Mouse (Mus musculus): Measurements from ENCODE around the gene Tnfrsf19.

Gene Tnfrsf19

GRCm38 (mm10) chr14:61046091-61046681, at the start of gene Tnfrsf19:
TSS of gene Tnfrsf19 (minus strand) at chr14:61046490.
- peak; percentile 92 for DNase-seq (ENCODE audit: low spot score)

- DNase-seq (ENCODE audit: low spot score) = no peak
These were observed 45.8 kb upstream of the Tnfrsf19 start for GRCm38 (mm10) chr14:61092073-61092472.

DNA sequence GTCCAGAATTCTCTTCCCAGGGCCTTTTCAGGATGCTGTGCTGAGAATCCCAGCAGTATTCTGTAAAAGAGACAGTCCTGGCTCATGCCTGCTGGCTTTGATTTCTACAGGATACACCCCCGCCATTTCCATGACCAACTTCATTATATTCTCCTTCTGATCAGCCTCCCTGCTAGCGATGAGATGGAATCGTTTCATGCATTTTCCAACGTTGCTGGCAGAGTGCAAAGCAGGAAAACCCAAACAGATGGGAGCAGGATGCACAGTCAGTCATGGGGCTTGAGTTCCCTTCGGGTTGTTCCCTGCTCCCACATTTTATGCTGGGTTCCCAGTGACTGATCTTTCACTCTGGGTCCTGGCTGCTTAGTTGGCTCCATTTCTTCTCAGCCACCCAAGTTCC, 44.7 kb upstream of the Tnfrsf19 start:
- no peak for DNase-seq (ENCODE audit: low spot score)

GRCm38 (mm10) chr14:61088187-61088586, 41.9 kb upstream of the Tnfrsf19 start:
- DNase-seq (ENCODE audit: low spot score) = no peak

- DNase-seq (ENCODE audit: low spot score) = peak; percentile 70
These were observed 39.0 kb upstream of the Tnfrsf19 start for GRCm38 (mm10) chr14:61085325-61085724.

- DNase-seq (ENCODE audit: low spot score) = no peak
These were observed 23.3 kb upstream of the Tnfrsf19 start for GRCm38 (mm10) chr14:61069555-61069954.

GRCm38 (mm10) chr14:61061729-61062128, 15.4 kb upstream of the Tnfrsf19 start:
- DNase-seq (ENCODE audit: low spot score) = peak; percentile 62

- no peak for DNase-seq (ENCODE audit: low spot score)
These were observed 13.1 kb upstream of the Tnfrsf19 start for GRCm38 (mm10) chr14:61059316-61059945.

GRCm38 (mm10) chr14:61056962-61057361, 10.7 kb upstream of the Tnfrsf19 start:
- DNase-seq (ENCODE audit: low spot score) = peak; percentile 59

- peak; percentile 62 for DNase-seq (ENCODE audit: low spot score)
These were observed 10.2 kb upstream of the Tnfrsf19 start for GRCm38 (mm10) chr14:61056445-61056844.

DNA sequence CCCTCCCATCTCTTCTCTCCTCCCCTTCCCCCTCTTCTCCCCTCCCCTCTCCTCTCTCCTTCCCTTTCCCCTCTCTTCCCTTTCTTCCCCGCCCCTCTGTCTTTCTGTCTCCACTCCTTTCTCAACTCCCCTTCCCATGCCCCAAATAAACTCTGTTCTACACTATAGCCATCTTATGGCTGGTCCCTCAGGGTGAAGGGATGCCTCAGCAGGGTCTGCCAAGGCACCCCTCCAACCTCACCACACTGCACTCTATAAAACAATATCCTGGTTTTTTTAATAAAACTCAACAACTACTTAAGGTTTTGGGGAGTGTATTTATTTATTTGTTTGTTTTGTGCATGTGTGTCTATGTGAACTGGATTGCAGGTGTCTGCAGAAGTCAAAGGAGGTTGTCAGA, 9.6 kb upstream of the Tnfrsf19 start:
- DNase-seq (ENCODE audit: low spot score) = no peak

- DNase-seq (ENCODE audit: low spot score) = no peak
These were observed 5.9 kb upstream of the Tnfrsf19 start for GRCm38 (mm10) chr14:61052163-61052562.

DNA sequence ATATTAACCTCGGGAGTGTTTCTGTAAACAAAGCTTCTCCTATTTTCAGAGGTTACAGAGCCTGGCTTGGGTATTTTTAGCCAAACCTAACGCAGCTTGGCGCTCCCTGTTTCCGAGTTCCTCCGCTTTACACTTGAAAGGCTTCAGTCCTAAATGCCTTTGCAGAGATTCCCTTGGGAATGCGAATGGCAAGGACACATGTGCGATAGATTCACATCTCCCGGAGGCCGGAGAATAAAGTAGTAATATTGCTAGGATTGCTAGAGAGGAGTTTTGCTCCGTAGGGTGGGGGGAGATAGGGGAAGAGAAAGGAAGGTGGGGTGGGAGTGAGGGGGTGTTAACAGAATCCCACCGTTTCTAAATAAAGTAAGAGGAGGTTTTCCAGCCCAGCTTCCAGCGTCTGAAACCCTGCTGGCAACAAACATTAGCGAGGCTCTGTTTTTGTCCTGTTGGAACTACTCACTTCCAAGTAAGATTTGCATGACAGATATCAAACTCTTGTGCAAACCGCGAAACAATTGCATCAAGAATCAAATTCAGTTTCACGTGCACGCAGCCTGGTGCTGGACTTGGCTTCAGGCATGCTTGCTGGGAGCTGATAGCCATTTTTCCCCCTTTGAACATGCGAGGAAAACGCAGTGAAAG, 722 bp downstream of the Tnfrsf19 start:
- DNase-seq (ENCODE audit: low spot score) = peak; percentile 75

GRCm38 (mm10) chr14:61044316-61044715, 2.0 kb downstream of the Tnfrsf19 start:
- no peak for DNase-seq (ENCODE audit: low spot score)

DNA sequence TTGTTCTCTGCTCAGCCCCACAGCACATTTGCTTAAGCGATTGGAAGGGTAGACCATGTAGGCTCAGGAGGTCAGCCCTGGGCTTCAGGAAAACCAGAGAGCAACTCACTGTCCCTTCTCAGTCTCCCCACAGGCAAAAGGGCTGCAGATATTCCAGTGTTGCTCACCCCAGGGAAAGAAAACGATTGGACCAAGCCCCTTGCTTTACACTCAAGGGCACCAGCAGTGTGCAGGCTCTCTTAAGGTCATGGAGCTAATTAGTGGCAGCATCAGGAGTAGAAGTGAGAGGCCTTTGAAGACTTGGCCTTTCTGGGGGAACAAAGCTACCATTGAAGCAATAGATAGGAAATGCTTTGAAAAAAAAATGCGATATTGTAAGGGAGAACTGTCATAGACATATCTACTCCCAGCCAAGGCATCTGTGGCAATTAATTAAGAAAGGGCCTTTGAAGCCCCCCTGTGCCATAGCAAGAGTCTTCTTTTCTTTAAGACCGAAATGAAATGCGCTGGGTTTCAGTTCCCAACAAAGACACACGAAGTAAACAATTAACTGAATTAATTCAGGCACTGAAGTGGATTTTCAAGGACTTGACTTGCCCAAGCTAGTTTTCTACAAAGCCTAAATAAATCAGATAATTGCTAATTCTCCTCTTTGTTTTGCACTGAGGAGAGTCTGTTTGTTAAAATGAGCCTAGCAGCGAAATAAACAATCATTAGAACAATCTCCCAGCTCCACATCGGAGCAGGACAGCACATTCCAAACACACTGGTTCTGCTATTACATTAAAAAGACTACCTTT, 2.6 kb downstream of the Tnfrsf19 start:
- DNase-seq (ENCODE audit: low spot score) = peak; percentile 77

GRCm38 (mm10) chr14:61042291-61042690, 4.0 kb downstream of the Tnfrsf19 start:
- no peak for DNase-seq (ENCODE audit: low spot score)

DNA sequence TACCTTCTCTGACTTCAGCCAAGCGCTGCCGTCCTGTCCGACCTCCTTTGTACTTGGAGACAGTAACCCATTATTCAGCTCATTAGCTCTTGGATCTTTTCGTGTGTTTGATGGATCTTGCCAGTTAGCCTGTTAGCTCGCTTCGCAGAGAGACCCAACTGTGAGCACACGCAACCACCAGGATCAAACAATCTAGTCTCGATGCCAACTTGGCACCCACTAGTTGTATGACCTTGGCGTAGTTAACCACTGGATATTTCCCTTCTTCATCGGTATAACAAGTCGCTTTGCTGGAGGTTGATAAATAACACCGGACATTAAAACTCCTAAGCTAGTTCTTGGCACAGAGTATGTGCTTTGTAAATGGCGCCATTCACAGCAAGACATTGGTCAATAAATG, 6.1 kb downstream of the Tnfrsf19 start:
- DNase-seq (ENCODE audit: low spot score) = no peak

DNA sequence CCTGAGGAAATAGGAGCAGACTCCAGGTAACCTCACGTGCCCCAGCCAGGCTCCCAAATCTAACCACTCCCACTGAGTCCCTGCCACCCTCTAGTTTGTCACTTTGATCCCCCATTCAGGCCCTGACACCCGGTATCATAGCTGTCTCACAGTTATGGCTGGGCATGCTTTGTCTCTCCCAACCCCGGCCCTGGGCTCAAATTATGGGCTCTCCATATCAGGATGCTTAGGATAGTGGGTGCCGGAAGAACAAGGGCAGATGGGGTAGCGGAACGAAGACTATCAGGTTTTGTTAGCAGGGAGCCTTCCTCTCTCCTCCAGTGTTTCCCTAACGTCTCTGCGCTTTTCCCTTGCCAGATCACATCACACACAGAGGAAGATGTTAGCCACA, 8.2 kb downstream of the Tnfrsf19 start:
- DNase-seq (ENCODE audit: low spot score) = no peak

DNA sequence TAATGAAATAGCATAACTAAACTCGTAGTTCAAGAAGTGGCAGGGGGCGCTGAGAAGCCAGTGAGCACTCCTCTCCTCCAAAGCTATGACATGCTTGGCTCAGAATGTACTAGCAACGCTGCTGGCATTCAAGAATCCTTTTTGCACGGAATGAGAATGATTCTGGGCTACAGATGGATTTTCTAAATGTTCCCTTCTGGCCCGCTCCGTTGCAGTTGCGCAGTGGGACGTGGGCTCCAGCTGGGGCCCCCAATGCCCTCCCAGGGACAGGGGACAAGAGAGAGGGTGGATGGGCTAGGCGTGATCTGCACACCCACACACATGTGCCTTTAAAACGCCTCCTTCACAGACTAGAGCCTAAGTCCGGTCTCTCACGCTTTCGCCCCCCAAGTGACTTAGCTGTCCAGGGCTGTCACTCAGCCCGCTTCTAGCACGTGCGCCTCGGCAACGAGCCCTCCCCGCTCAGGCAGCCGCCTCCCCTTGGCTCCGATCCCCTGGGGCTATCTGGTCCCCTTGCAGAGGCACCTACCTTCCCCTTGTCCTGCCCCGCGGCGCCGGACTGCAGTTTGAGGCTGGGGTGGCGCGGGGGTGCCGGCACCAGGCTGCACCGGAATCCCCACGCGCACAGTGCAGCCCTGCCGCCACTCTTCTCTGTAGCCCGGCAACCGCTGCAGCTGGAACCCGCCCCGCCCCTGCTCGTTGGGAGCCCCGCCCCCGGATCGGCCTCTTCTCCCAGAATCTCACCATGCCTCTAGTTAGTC, 8.8 kb downstream of the Tnfrsf19 start:
- peak; percentile 87 for DNase-seq (ENCODE audit: low spot score)

DNA sequence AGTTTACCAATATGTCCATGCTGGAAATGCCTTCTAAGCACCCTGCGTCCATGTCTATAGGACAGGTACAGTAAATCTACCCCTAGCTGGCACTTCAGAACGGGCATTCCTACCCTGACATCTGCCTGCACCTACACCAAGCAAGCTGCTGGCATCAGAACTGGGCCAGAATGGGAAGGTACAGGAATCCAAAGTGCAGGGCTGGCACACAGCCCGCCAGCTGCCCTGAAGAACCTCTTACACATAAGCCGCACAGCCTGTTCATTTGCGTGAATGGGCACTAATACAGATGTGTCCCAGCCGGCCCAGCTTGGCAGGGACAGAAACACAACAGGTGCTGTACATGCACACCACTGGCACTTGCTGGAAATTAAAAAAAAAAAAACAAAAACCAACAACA, 15.9 kb downstream of the Tnfrsf19 start:
- DNase-seq (ENCODE audit: low spot score) = no peak

- no peak for DNase-seq (ENCODE audit: low spot score)
These were observed 22.3 kb downstream of the Tnfrsf19 start for GRCm38 (mm10) chr14:61024006-61024405.

DNA sequence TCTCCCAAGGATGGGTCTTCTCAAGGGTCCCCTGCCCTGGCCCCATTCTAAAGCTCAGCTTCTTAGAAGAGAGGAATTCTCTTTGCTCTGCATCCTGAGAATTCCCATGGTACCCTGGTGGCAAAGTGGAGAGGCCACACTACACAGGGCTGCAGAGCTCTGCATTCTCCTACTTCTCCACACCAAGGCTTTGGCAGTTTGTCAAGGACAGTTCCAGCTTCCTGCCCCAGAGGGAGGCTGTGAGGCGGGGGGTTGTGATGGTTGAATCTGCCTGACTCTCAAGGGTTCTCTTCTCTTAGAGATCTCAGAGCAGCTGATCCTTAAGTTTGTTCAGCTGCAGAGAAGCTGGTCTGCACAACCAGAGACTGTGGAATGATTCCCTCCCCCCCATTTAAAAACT, 23.9 kb downstream of the Tnfrsf19 start:
- no peak for DNase-seq (ENCODE audit: low spot score)
